ENCODE assay signal across 7 mouse cellular contexts in genomic region chr4:84884111-84884538, GRCm38 (mm10). TPM values are rescaled to one million over a fixed set of nuclear protein-coding genes. Genes with fewer than 3 reads are reported as not detected.
DNase-seq lines count a peak whose midpoint lies in the region; ATAC-seq lines count a peak whose summit lies in the region.

Gene Cntln (plus strand): TSS chr4:84884309.

- peak; percentile 94 for ATAC-seq in embryonic facial prominence, embryonic 12.5 days (ENCODE audit: insufficient number of reproducible peaks, insufficient read depth, low FRiP score, low TSS enrichment)
- ATAC-seq in midbrain, embryonic 12.5 days (ENCODE audit: low FRiP score, low read depth), result peak; percentile 96

- WGBS in embryonic facial prominence, embryonic 12.5 days, result 2% methylated on average over 42 of the region's 50 CpGs
- WGBS in limb, embryonic 10.5 days, result under 1% methylated on average over 50 of the region's 50 CpGs
- under 1% methylated on average over 48 of the region's 50 CpGs for WGBS in midbrain, embryonic 12.5 days

- no peaks in the 10 kb centered on the region for H3K27me3 ChIP-seq in embryonic facial prominence, embryonic 12.5 days
- H3K27me3 ChIP-seq in limb, embryonic 10.5 days (ENCODE audit: low read depth, poor library complexity, severe bottlenecking), result no peaks in the 10 kb centered on the region
- H3K27me3 ChIP-seq in midbrain, embryonic 12.5 days, result peaks cover 6% of the 10 kb centered on the region; the same call in 1 of the 2 replicates

- H3K27ac ChIP-seq in embryonic facial prominence, embryonic 12.5 days, result peak within 1 kb of the TSS; percentile 96
- peak within 1 kb of the TSS; percentile 99 for H3K27ac ChIP-seq in limb, embryonic 10.5 days
- H3K27ac ChIP-seq in midbrain, embryonic 12.5 days (replicated peaks), result peak within 1 kb of the TSS; percentile 85

- H3K9ac ChIP-seq in embryonic facial prominence, embryonic 12.5 days, result peak within 1 kb of the TSS; percentile 94
- H3K9ac ChIP-seq in midbrain, embryonic 12.5 days (replicated peaks), result peak within 1 kb of the TSS; percentile 85

- H3K4me1 ChIP-seq in embryonic facial prominence, embryonic 12.5 days, result peaks cover 6% of the 10 kb centered on the region
- H3K4me1 ChIP-seq in limb, embryonic 10.5 days, result peaks cover 17% of the 10 kb centered on the region
- H3K4me1 ChIP-seq in midbrain, embryonic 12.5 days, result 0 out of 2 replicates have a peak, but pooled peaks cover 4% of the 10 kb centered on the region

- H3K4me2 ChIP-seq in embryonic facial prominence, embryonic 12.5 days (replicated peaks), result peak within 1 kb of the TSS; percentile 68
- H3K4me2 ChIP-seq in midbrain, embryonic 12.5 days (replicated peaks), result peak within 1 kb of the TSS; percentile 71

- DNase-seq in adrenal gland, postnatal 36 days, result peak; percentile 98 to 99
- peak; percentile 91 to 98 for DNase-seq in heart, adult 18-20 months
- DNase-seq in kidney, adult 18-20 months, result peak; percentile 91
- peak; percentile 97 for DNase-seq in limb, embryonic 10.5 days (ENCODE audit: low spot score)
- peak; percentile 94 for DNase-seq in skeletal muscle tissue, adult 2 months (ENCODE audit: low read depth, low spot score)

- H3K36me3 ChIP-seq in embryonic facial prominence, embryonic 12.5 days, result no peaks in the 10 kb centered on the region
- H3K36me3 ChIP-seq in limb, embryonic 10.5 days, result no peaks in the 10 kb centered on the region
- no peaks in the 10 kb centered on the region for H3K36me3 ChIP-seq in midbrain, embryonic 12.5 days

- 0 out of 2 replicates have a peak, but pooled peaks cover 2% of the 10 kb centered on the region for H3K9me3 ChIP-seq in embryonic facial prominence, embryonic 12.5 days
- 0 out of 2 replicates have a peak, but pooled peaks cover 2% of the 10 kb centered on the region for H3K9me3 ChIP-seq in limb, embryonic 10.5 days (replicated peaks)
- H3K9me3 ChIP-seq in midbrain, embryonic 12.5 days, result 0 out of 2 replicates have a peak, but pooled peaks cover 3% of the 10 kb centered on the region

- peak within 1 kb of the TSS; percentile 71 for H3K4me3 ChIP-seq in embryonic facial prominence, embryonic 12.5 days
- H3K4me3 ChIP-seq in limb, embryonic 10.5 days, result peak within 1 kb of the TSS; percentile 79
- peak within 1 kb of the TSS; percentile 67 for H3K4me3 ChIP-seq in midbrain, embryonic 12.5 days

RNA-seq across cellular contexts. Expression of gene Cntln, which starts in this region (rescaled TPM):
- 10 to 100 TPM in 1 of 2 experiments, 1 to 10 TPM in 1; 7.9 to 12.0 TPM for total RNA-seq in adrenal gland, postnatal 36 days (2021)
- 17.5 TPM in 2 replicates for polyA plus RNA-seq in embryonic facial prominence, embryonic 12.5 days (2016; fragmentation: Nextera tagmentation; extraction: Ambion mirVana)
- 1 to 10 TPM; 2.0 to 2.3 TPM for total RNA-seq in heart, adult 18-20 months (2021)
- polyA plus RNA-seq in limb, embryonic 10.5 days (2016; fragmentation: Nextera tagmentation; extraction: Ambion mirVana), result 4.8 and 8.3 TPM in 2 replicates
- polyA plus RNA-seq in midbrain, embryonic 12.5 days (2016; fragmentation: Nextera tagmentation; extraction: Ambion mirVana), result 10.7 and 11.3 TPM in 2 replicates

Comparison
In these comparisons a context has a peak if more than half of its experiments do, and no peak if none do; other contexts are left out.
1. Peak in every context shown above with its lines: DNase-seq, ATAC-seq, H3K4me3 ChIP-seq and H3K27ac ChIP-seq.